Mouse (Mus musculus) MEL (cell line): ENCODE measurements around the gene Traf3ip2. TPM values are rescaled to one million over a fixed set of nuclear protein-coding genes. Genes with fewer than 3 reads are reported as not detected.

ENCODE experiments used
- DNase-seq: peaks from one replicate; pipeline ENCODE4 v3.0.0; 2011; ENCODE audit warnings: low read depth, low spot score
- H3K27ac ChIP-seq: 2 replicates; pipeline ENCODE4 v1.5.1; 2012; ENCODE audit warnings: low read depth, mild to moderate bottlenecking, control low read depth, low read length, moderate library complexity; ENCODE audit not compliant: control insufficient read depth
- H3K27me3 ChIP-seq, 2 experiments: fragments of 150-350 bp in 1 of 2; sonication (generic) in 1 of 2; 2 replicates each; pipeline ENCODE4 v1.6.1; 2012; ENCODE audit warnings: low read length in 2 of 2, mild to moderate bottlenecking in 2 of 2, improper control_type of control experiment in 1 of 2, moderate library complexity in 1 of 2; ENCODE audit not compliant: insufficient read depth in 2 of 2, control insufficient read depth in 1 of 2
- H3K36me3 ChIP-seq, 2 experiments: 2 replicates each; pipeline ENCODE4 v1.6.1; 2012 to 2014; ENCODE audit warnings: low read length in 2 of 2, improper control_type of control experiment in 1 of 2, inconsistent platforms in 1 of 2, mild to moderate bottlenecking in 1 of 2; ENCODE audit not compliant: insufficient read depth in 2 of 2, control insufficient read depth in 1 of 2
- H3K4me1 ChIP-seq, 2 experiments: fragments of 150-350 bp in 1 of 2; sonication (generic) in 1 of 2; 2 replicates each; pipeline ENCODE4 v1.6.1; 2012; ENCODE audit warnings: low read length in 2 of 2, improper control_type of control experiment in 1 of 2, mild to moderate bottlenecking in 1 of 2; ENCODE audit not compliant: insufficient read depth in 2 of 2, control insufficient read depth in 1 of 2
- H3K4me3 ChIP-seq, 2 experiments: fragments of 150-350 bp in 1 of 2; sonication (generic) in 1 of 2; 2 replicates each; pipeline ENCODE4 v1.5.1; 2012; ENCODE audit warnings: low read depth in 2 of 2, low read length in 2 of 2, mild to moderate bottlenecking in 2 of 2, moderate library complexity in 2 of 2, control low read depth in 1 of 2, improper control_type of control experiment in 1 of 2; ENCODE audit not compliant: control insufficient read depth in 1 of 2, insufficient read depth in 1 of 2
- H3K79me2 ChIP-seq: 2 replicates; pipeline ENCODE4 v1.6.1; 2012; ENCODE audit warnings: mild to moderate bottlenecking, low read length, moderate library complexity; ENCODE audit not compliant: control insufficient read depth, poor library complexity, insufficient read depth
- H3K9ac ChIP-seq: 2 replicates; pipeline ENCODE4 v1.6.1; 2012; ENCODE audit warnings: low read depth, mild to moderate bottlenecking, control low read depth, low read length, moderate library complexity; ENCODE audit not compliant: control insufficient read depth, poor library complexity, severe bottlenecking
- H3K9me3 ChIP-seq: fragments of 150-350 bp; sonication (generic); replicated peaks from 2 replicates; pipeline ENCODE4 v1.6.1; 2012; ENCODE audit warnings: mild to moderate bottlenecking, low read length, improper control_type of control experiment, moderate library complexity; ENCODE audit not compliant: insufficient read depth
- CHD2 ChIP-seq: IDR thresholded peaks from 2 replicates; pipeline ENCODE4 v1.6.1; 2011; ENCODE audit warnings: low read length, improper control_type of control experiment
- CTCF ChIP-seq, 3 experiments: IDR thresholded peaks in 2 of 3; conservative IDR thresholded peaks in 1 of 3; 2 replicates each; pipeline ENCODE4 v1.5.1; 2011 to 2012; ENCODE audit warnings: low read length in 3 of 3, low read depth in 2 of 3, mild to moderate bottlenecking in 2 of 3, improper control_type of control experiment in 1 of 3, inconsistent platforms in 1 of 3, mixed read lengths in 1 of 3, moderate library complexity in 1 of 3; ENCODE audit not compliant: control insufficient read depth in 1 of 3, insufficient read depth in 1 of 3, poor library complexity in 1 of 3, severe bottlenecking in 1 of 3
- EP300 ChIP-seq, 2 experiments: IDR thresholded peaks; 2 replicates each; pipeline ENCODE4 v1.6.1; 2011; ENCODE audit warnings: improper control_type of control experiment in 2 of 2, low read length in 2 of 2, low read depth in 1 of 2, mild to moderate bottlenecking in 1 of 2
- GABPA ChIP-seq: IDR thresholded peaks from 2 replicates; pipeline ENCODE4 v1.6.1; 2012; ENCODE audit warnings: low read depth, mild to moderate bottlenecking, inconsistent platforms, low read length, improper control_type of control experiment, moderate library complexity
- JUND ChIP-seq: IDR thresholded peaks from 2 replicates; pipeline ENCODE4 v1.6.1; 2011; ENCODE audit warnings: low read depth, mild to moderate bottlenecking, improper control_type of control experiment, low read length
- KAT2A ChIP-seq: conservative IDR thresholded peaks from 2 replicates; pipeline ENCODE4 v1.6.1; 2012; ENCODE audit warnings: low read depth, low read length, improper control_type of control experiment, inconsistent platforms
- MAFK ChIP-seq: IDR thresholded peaks from 2 replicates; pipeline ENCODE4 v1.6.1; 2011; ENCODE audit warnings: low read depth, mild to moderate bottlenecking, low read length, improper control_type of control experiment, borderline replicate concordance
- MAZ ChIP-seq: IDR thresholded peaks from 2 replicates; pipeline ENCODE4 v1.6.1; 2012; ENCODE audit warnings: low read depth, mild to moderate bottlenecking, inconsistent platforms, low read length, improper control_type of control experiment
- NRF1 ChIP-seq: IDR thresholded peaks from 2 replicates; pipeline ENCODE4 v1.6.1; 2014; ENCODE audit warnings: low read depth, mild to moderate bottlenecking, inconsistent platforms, low read length, improper control_type of control experiment, moderate library complexity; ENCODE audit not compliant: poor library complexity, insufficient read depth, severe bottlenecking
- POLR2A ChIP-seq, 2 experiments: IDR thresholded peaks; 2 replicates each; pipeline ENCODE4 v1.6.1; 2011 to 2012; ENCODE audit warnings: low read length in 2 of 2, mild to moderate bottlenecking in 2 of 2, control low read depth in 1 of 2, improper control_type of control experiment in 1 of 2, low read depth in 1 of 2, moderate library complexity in 1 of 2; ENCODE audit not compliant: control insufficient read depth in 1 of 2, insufficient read depth in 1 of 2, poor library complexity in 1 of 2
- RCOR1 ChIP-seq: IDR thresholded peaks from 2 replicates; pipeline ENCODE4 v1.6.1; 2012; ENCODE audit warnings: low read depth, mild to moderate bottlenecking, inconsistent platforms, low read length, improper control_type of control experiment
- SMC3 ChIP-seq: IDR thresholded peaks from 2 replicates; pipeline ENCODE4 v1.6.1; 2011; ENCODE audit warnings: low read depth, low read length, improper control_type of control experiment
- TAL1 ChIP-seq: IDR thresholded peaks from 2 replicates; pipeline ENCODE4 v1.6.1; 2012; ENCODE audit warnings: mild to moderate bottlenecking, inconsistent platforms, low read length, moderate library complexity, mixed read lengths
- TBP ChIP-seq: IDR thresholded peaks from 2 replicates; pipeline ENCODE4 v1.8.0; 2011; ENCODE audit warnings: low read depth, low read length, improper control_type of control experiment
- TCF12 ChIP-seq: IDR thresholded peaks from 2 replicates; pipeline ENCODE4 v1.6.1; 2014; ENCODE audit warnings: low read depth, mild to moderate bottlenecking, inconsistent platforms, low read length, improper control_type of control experiment, moderate library complexity
- UBTF ChIP-seq: IDR thresholded peaks from 2 replicates; pipeline ENCODE4 v1.6.1; 2012; ENCODE audit warnings: low read depth, mild to moderate bottlenecking, inconsistent platforms, low read length, improper control_type of control experiment, moderate library complexity, borderline replicate concordance; ENCODE audit not compliant: insufficient read depth
- USF2 ChIP-seq, 2 experiments: IDR thresholded peaks; 2 replicates each; pipeline ENCODE4 v1.6.1; 2011 to 2012; ENCODE audit warnings: improper control_type of control experiment in 2 of 2, low read length in 2 of 2, borderline replicate concordance in 1 of 2, inconsistent platforms in 1 of 2, low read depth in 1 of 2, mild to moderate bottlenecking in 1 of 2; ENCODE audit not compliant: insufficient read depth in 1 of 2
- ZKSCAN1 ChIP-seq: IDR thresholded peaks from 2 replicates; pipeline ENCODE4 v1.6.1; 2012; ENCODE audit warnings: low read depth, mild to moderate bottlenecking, inconsistent platforms, low read length, improper control_type of control experiment, moderate library complexity
- ZMIZ1 ChIP-seq: IDR thresholded peaks from 2 replicates; pipeline ENCODE4 v1.6.1; 2012; ENCODE audit warnings: low read depth, mild to moderate bottlenecking, inconsistent platforms, low read length, improper control_type of control experiment, moderate library complexity
- ZNF384 ChIP-seq: IDR thresholded peaks from 2 replicates; pipeline ENCODE4 v1.6.1; 2012; ENCODE audit warnings: low read depth, mild to moderate bottlenecking, inconsistent platforms, low read length, improper control_type of control experiment
- polyA plus RNA-seq, 2 experiments: library from polyadenylated mRNA; stranded (reverse) in 1 of 2; unstranded in 1 of 2; fragments of >175 nt in 1 of 2; fragments of >200 nt in 1 of 2; gene quantifications; 2 replicates each; pipeline versions ENCODE4 v1.2.1 to v1.2.4; 2012; ENCODE audit warnings: low replicate concordance in 2 of 2, low read depth in 1 of 2; ENCODE audit not compliant: insufficient read length in 2 of 2, insufficient read depth in 1 of 2, missing spikeins in 1 of 2
- total RNA-seq: library from RNA; depleted of rRNA; stranded (reverse); fragments of 300-350 nt; gene quantifications from 2 replicates; pipeline ENCODE4 v1.2.3, GENCODE M21; 2012

The Traf3ip2 gene
- total and polyA plus RNA-seq, 3 experiments: 1.3 to 3.0 TPM; not detected in 1

- H3K36me3 ChIP-seq: no peaks in the 10 kb centered on the region
- no peaks in the 10 kb centered on the region for H3K4me1 ChIP-seq
- H3K27ac ChIP-seq: no peak overlapping the region
- DNase-seq: no peak
- H3K9ac ChIP-seq: no peak overlapping the region
- H3K27me3 ChIP-seq: no peaks in the 10 kb centered on the region
- H3K4me3 ChIP-seq: no peak overlapping the region
- no peaks in the 10 kb centered on the region for H3K79me2 ChIP-seq
- TF ChIP-seq EP300 (IDR thresholded peaks at IDR 0.05; ENCODE audit: low read depth in 1 of 2, low read length in 2 of 2) (no peak), RCOR1 (no peak), TBP (no peak), ZNF384 (no peak), SMC3 (no peak), KAT2A (no peak), CTCF (IDR thresholded peaks at IDR 0.05 in 2 of 3, conservative IDR thresholded peaks at IDR 0.05 in 1 of 3; ENCODE audit: control insufficient read depth in 1 of 3, insufficient read depth in 1 of 3, low read depth in 2 of 3, low read length in 3 of 3, poor library complexity in 1 of 3, severe bottlenecking in 1 of 3) (no peak), CHD2 (no peak), POLR2A (IDR thresholded peaks at IDR 0.05; ENCODE audit: control insufficient read depth in 1 of 2, insufficient read depth in 1 of 2, low read depth in 1 of 2, low read length in 2 of 2, poor library complexity in 1 of 2) (no peak), NRF1 (no peak)
- TF ChIP-seq, all 39 proteins: peak for 0
- no peaks in the 10 kb centered on the region for H3K9me3 ChIP-seq
Observed at GRCm38 (mm10) chr10:39660269-39660655, 47.5 kb downstream of the Traf3ip2 start.

- Histone ChIP-seq H3K27ac (no peak overlapping the region), H3K27me3 (no peaks in the 10 kb centered on the region), H3K79me2 (no peaks in the 10 kb centered on the region), H3K4me1 (no peaks in the 10 kb centered on the region), H3K9ac (no peak overlapping the region), H3K9me3 (no peaks in the 10 kb centered on the region), H3K4me3 (no peak overlapping the region), H3K36me3 (no peaks in the 10 kb centered on the region)
- TF ChIP-seq USF2 (IDR thresholded peaks at IDR 0.05; ENCODE audit: borderline replicate concordance in 1 of 2, insufficient read depth in 1 of 2, low read depth in 1 of 2, low read length in 2 of 2) (no peak), NRF1 (no peak), JUND (no peak)
- no peak for DNase-seq
Observed at GRCm38 (mm10) chr10:39660698-39661097, 48.0 kb downstream of the Traf3ip2 start.

DNA sequence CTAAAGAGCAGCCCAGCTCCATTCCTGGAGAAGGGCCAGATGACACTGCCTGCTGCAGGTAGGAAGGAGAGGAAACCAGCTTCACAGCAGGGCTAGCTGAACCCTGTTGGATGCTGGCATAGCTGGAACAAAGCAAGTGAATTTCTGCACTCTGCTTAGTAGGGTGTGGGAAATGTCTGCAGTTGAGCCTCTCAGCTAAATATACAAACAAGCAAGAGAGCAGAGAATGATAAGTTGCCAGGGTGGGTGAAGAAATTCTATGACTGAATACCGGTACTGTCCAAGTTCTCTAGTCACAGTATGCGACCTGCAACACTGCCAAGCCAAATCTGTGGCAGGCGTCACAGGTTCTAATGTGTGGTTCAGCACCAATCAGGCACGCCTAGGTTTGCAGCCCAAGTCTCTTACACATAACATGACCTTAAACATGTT is 52.4 kb downstream of the Traf3ip2 start:
- TF ChIP-seq ZMIZ1 (no peak), MAFK (no peak), TCF12 (no peak), MAZ (no peak), ZKSCAN1 (no peak), TAL1 (no peak), JUND (no peak), GABPA (no peak), CHD2 (no peak), KAT2A (no peak), CTCF (IDR thresholded peaks at IDR 0.05 in 2 of 3, conservative IDR thresholded peaks at IDR 0.05 in 1 of 3; ENCODE audit: control insufficient read depth in 1 of 3, insufficient read depth in 1 of 3, low read depth in 2 of 3, low read length in 3 of 3, poor library complexity in 1 of 3, severe bottlenecking in 1 of 3) (no peak), UBTF (no peak), SMC3 (no peak)
- no peaks in the 10 kb centered on the region for H3K36me3 ChIP-seq
- H3K79me2 ChIP-seq: no peaks in the 10 kb centered on the region
- H3K27ac ChIP-seq: no peak overlapping the region
- H3K4me3 ChIP-seq: no peak overlapping the region
- no peaks in the 10 kb centered on the region for H3K9me3 ChIP-seq
- H3K27me3 ChIP-seq: no peaks in the 10 kb centered on the region
- no peak overlapping the region for H3K9ac ChIP-seq
- DNase-seq: no peak
- no peaks in the 10 kb centered on the region for H3K4me1 ChIP-seq
